Mouse (Mus musculus): Measurements from ENCODE around the gene Gm49378. TPM values are rescaled to one million over a fixed set of nuclear protein-coding genes. Genes with fewer than 3 reads are reported as not detected.

The Gm49378 gene
- 8.0 and 15.1 TPM in 2 replicates for polyA plus RNA-seq (2012; rRNA removed)

DNA sequence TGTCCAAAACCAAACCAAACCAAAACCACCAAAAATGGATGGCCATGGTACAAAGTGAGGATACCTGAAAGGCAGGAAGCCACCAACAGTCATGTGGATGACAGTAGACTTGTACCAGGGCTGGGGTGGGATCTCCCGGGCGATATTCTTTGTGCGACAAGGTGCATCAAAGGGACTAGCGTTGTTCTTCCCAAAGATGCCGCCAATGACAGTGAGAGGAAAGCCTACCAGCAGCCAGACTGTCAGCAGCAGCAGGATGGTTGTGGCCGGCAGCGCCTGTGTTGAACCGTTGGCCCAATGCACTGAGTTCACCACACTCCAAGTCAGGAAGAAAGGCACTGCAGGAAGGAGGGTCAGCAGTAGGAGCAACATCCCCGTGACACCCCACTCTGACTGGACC, at the start of gene Gm49378:
Gm49378 (minus strand) TSS at position 101 of the 400 bp plus-strand sequence.

DNA sequence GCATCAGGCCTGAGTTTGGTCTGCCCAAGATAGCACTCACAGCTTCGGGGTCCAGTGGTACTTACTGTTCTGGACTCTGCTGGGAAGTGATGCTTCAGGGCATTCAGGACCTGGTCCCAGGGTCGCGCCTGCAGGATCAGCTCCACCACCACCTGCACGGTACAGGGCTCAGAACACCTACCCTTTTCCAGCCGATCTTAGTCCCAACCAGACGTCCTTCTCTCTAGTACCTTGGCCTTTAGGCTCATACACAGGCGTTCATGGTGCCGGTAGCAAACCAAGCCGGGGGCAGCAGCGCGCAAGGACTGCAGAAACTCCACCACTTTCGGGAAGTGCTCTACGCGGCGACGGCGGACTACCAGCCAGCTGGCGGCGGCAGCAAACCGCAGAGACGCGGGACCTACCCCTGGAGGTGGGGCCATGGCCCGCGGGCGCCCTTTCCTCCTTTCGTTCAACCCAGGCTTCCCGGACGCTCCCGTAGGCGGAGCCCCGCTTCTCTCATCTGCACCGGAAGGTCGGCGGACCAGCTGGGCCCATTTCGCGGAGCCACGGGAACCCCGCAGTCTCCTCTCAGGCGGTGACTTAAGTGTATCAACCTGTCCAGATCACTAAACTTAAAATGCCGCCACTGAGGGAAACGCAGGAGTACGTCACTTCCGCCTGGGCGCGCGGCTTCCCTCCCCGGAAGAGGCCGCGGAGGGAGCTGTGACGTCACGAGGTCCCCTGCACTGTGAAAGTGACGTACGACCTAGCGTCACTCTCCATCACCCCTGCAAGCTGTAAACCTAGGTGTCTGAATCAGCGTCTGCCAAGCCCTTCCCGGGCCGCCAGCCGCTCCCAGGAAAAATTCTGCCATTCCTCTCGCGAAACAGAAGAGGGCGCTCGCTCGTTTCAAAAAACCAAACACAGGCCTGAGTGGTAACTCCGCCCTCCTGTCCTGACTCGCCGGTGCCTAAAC, 43.7 kb upstream of the Gm49378 start, which contains the start of gene Tinf2:
Tinf2 (minus strand) TSS at position 661 of the 958 bp plus-strand sequence.

DNA sequence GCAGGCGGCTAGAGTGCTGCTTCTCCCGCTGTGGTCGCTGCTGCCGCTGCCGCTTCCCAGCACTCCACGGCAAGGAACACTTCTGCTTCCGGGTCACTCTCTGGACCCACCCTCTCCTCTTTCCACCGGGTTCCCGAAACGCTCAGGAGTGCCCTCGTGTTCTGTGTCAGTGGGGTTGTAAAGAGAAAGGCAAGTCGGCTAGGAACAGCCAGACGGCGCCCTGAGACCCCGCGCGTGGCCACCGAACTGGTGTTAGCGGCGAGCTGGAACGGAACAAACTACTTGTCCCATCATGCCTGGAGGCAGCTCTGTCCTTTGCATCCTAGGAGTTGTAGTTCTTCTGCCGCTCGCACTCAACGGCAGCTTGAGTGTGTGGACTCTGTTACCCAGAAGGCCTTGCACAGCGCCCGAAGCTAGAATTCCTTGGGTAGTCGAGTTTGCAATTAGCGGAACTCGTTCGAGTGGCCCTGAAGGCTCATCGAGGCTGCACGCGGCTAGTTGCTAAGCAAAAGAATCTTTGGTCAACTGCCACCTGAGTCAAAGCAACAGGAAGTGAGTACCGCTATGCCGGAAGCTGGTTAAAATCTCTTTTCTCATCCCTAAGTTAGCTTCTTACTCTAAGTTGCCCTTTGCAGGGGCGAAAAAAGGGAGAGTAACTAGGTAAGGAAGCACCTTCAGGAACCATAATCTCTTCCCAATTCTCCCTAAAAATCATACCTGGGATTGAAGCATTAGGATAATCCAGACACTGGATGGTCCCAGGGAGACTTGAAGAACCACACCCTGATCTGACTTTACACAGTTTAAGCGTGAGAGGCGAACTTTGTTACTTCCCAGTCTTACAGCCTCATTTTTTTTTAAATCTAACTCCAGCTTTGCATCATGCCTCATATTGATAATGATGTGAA, 34.4 kb upstream of the Gm49378 start, which contains the start of the genes Gmpr2 and Nedd8:
Gmpr2 (plus strand) TSS at position 109 of the 908 bp plus-strand sequence.
Nedd8 (minus strand) TSS at position 292 of the 908 bp plus-strand sequence.

DNA sequence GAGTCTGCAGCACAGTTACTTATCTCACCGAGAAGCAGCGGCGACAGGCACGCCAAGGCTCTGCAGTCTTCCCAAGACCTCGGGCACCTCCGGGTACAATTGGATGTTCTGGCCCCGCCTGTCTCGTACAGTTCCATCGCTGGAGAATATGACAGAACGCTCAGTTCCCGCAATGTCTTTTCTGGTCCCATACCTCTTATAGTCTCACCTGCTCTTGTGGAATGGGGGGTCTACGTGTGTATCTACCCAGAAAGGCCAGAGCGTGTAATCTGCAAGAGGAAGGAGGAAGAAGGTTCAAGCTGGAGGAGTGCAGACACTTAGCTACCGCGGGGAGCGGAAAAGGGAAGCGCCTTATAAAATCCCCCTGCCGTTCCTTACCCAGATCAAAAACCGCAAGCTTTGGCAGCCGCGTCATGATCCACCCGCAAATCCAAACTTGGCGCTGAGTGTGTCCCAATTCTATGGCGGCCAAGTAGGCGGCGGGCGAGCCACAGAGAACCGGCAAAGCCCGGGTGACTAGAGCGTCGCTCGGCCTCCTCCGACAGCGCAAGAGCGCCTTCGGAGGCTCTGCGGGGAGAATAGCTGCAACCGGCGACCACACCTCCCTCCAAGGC, 22.4 kb upstream of the Gm49378 start, which contains the start of gene Mdp1:
Mdp1 (minus strand) TSS at position 549 of the 614 bp plus-strand sequence.

DNA sequence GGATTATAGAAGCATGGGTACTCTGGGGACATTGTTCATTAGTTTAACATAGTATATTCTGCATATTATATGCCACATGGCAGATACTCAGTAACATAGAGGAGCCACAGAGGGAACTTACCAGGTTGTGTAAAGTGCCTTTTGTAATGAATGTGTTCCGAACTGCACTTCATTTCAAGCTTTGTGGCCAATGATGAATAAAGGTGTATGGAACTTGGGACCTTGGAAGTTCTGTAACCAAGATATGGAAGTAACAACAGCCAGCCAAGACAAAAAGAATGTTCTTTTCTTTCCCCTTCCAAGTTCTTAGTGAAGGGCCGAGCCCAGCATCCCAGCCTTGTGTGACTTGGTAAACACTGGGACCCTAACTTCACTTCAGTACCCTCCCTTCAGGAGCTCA, 12.2 kb upstream of the Gm49378 start, which contains the start of gene Tssk4:
Tssk4 (plus strand) TSS at position 301 of the 400 bp plus-strand sequence.

GRCm38 (mm10) chr14:55643060-55643907, 5.6 kb upstream of the Gm49378 start, which contains the start of gene Tm9sf1:
Tm9sf1 (minus strand) TSS chr14:55643806.

DNA sequence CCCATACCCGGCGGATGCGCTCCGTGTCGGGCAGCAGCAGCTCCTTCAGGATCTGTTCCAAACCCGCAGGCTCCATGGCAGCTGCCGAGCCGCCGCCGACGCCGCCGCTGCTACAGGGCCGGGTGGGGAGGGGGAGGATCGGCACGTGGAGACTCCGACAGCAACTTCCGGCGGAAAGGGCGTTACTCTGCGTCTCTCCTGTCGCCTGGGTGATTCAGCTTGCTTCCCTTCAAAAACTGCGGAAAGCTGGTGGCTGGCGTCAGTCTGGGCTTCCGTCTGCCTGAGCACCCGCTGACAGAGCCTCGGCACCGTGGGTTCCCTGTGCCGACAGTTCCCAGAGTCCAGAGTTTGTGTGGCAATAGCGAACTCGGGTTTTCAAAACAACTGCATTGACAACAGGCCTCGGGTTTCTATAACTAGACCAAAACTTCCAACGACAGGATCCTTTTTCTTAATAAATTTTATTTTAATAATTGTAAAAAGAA, 2.1 kb downstream of the Gm49378 start, which contains the start of gene Ipo4:
Ipo4 (minus strand) TSS at position 435 of the 485 bp plus-strand sequence.

DNA sequence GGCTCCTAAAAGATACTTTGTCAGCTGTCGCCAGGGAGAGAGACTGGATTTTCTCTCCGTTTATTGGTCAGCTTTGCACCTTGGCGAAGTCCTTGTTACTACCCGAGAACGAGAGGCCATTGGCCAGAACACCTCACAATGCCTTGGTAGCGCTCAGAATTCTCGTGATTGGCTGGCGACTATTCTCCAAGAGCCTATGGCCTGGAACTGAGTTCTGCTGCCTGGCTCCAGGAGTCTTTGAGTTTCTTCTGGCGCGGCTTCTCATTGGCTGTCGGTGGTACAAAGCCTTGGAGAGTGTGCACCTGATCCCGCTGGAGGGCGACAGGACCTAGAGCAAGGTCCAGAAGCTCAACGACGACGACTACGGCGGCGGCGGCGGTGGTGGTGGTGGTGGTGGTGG, 19.9 kb downstream of the Gm49378 start, which contains the start of gene Rec8:
Rec8 (plus strand) TSS at position 216 of the 400 bp plus-strand sequence.

DNA sequence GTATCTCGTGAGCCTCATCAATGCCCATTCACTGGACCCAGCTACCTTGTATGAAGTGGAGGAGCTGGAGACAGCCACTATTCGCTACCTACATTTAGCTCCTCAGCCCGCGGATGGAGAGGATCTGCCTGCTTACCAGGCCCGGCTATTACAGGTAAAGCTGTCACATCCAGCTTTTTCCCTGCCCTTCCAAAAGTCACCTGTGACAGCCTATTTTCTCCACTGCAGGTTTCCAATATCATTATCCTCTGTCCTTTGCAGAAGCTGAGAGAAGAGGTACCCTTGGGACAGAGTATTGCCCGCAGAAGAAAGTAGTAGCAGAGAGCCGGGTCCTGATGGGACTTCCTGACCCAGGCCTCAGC, 34.4 kb downstream of the Gm49378 start, which contains the start of gene Irf9:
Irf9 (plus strand) TSS at position 301 of the 362 bp plus-strand sequence.

GRCm38 (mm10) chr14:55591331-55591891, 46.3 kb downstream of the Gm49378 start, which contains the start of gene Rnf31:
Rnf31 (plus strand) TSS chr14:55591708.

DNA sequence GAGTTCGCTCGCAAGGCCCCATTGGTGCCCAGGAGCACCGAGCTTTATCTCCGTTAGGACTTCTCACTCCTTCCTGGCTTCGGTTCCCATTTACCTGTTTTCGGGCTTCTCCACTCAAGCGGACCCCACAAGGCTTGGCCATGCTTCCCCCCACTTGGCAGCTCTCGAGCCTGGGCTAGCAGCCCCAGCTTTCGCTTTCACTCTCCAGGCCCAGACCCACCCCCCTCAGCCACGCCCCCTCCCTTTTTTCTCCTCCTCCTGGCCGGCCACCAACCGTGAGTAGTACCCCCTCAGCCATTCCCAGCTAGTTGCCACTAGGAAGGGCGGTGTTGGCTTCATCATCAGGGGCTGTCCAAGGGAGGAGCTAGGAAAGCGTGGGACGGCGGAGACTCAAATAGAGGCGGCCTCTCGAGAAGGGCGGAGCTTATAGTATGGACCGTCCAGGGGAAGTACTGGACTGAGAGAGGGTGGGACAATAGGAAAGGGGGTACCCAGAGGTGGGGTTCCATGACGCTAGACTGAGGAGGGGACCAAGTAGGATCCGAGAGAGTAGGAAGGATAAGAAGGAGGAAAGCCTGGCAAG, 46.9 kb downstream of the Gm49378 start, which contains the start of gene Psme2:
Psme2 (minus strand) TSS at position 366 of the 583 bp plus-strand sequence.

DNA sequence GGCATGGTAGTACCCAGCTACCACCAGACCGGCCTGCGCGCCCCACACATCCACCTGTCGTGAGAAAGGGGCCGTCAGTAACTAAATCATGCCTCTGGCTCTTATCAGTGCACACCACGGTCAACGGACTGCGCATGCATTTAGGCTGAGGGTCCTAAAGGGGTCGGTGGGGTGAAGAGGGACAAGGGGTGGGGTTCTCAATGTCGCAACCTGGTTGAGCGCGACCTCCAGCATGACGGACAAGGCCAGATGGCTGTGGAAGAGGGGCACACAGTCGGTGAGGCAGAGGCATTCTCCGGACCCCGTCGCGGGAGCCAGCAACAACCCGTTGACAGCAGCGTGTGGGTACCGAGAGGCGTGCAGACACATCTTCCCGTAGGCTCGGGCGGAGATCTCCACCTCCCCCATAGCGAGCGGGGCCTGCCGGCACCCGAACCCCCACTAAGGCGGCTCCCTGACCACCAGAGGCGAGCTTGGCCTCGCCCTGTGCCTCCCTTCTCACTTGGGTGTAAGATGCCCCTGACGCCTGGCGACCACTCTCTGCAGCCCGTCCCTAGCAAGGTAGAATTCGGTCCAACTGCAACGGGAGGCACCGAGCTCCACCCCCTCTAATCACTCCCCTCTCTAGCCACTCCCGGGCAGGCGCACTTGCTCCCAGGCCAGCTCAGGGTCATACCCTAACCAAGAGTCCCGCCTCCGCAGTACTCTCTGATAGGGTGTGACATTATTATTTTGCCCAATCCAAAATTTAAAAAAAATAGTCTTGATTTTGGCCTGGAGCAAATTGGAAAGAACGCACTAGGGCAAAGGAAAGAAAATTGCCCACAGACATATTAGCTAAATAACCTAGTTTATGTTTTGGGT, 52.8 kb downstream of the Gm49378 start, which contains the start of gene Emc9:
Emc9 (minus strand) TSS at position 601 of the 864 bp plus-strand sequence.

Other genes starting within 250 kb of the Gm49378 start
- 37.1 and 41.5 TPM in 2 replicates for gene Dhrs4, start 159.1 kb downstream of the Gm49378 start, polyA plus RNA-seq (2012; rRNA removed)
- 2.1 and 5.1 TPM in 2 replicates for gene Carmil3, start 147.2 kb downstream of the Gm49378 start, polyA plus RNA-seq (2012; rRNA removed)
- 0.24 and 0.66 TPM in 2 replicates for gene Cpne6, start 127.5 kb downstream of the Gm49378 start, polyA plus RNA-seq (2012; rRNA removed)
- gene Nrl, start 112.9 kb downstream of the Gm49378 start, polyA plus RNA-seq (2012; rRNA removed), result not detected in 2 replicates
- gene Pck2, start 97.6 kb downstream of the Gm49378 start, polyA plus RNA-seq (2012; rRNA removed), result 45.8 and 47.0 TPM in 2 replicates
- gene Dcaf11, start 77.9 kb downstream of the Gm49378 start, polyA plus RNA-seq (2012; rRNA removed), result 132 and 151 TPM in 2 replicates
- 0.83 TPM in 1 of 2 replicates, not detected in the other for gene A730061H03Rik, start 77.5 kb downstream of the Gm49378 start, polyA plus RNA-seq (2012; rRNA removed)
- 0.16 and 0.64 TPM in 2 replicates for gene Fitm1, start 62.3 kb downstream of the Gm49378 start, polyA plus RNA-seq (2012; rRNA removed)
- gene Psme1, start 59.8 kb downstream of the Gm49378 start, polyA plus RNA-seq (2012; rRNA removed), result 60.5 and 62.2 TPM in 2 replicates
- 14.9 and 15.9 TPM in 2 replicates for gene Emc9, start 52.6 kb downstream of the Gm49378 start, polyA plus RNA-seq (2012; rRNA removed)
- gene Psme2, start 46.8 kb downstream of the Gm49378 start, polyA plus RNA-seq (2012; rRNA removed), result 67.0 and 77.2 TPM in 2 replicates
- gene Rnf31, start 46.2 kb downstream of the Gm49378 start, polyA plus RNA-seq (2012; rRNA removed), result 42.8 and 44.3 TPM in 2 replicates
- 50.4 and 62.3 TPM in 2 replicates for gene Irf9, start 34.3 kb downstream of the Gm49378 start, polyA plus RNA-seq (2012; rRNA removed)
- gene Rec8, start 19.9 kb downstream of the Gm49378 start, polyA plus RNA-seq (2012; rRNA removed), result 0.84 and 4.8 TPM in 2 replicates
- gene Ipo4, start 1.9 kb downstream of the Gm49378 start, polyA plus RNA-seq (2012; rRNA removed), result 57.2 and 66.6 TPM in 2 replicates
- gene Tm9sf1, start 5.9 kb upstream of the Gm49378 start, polyA plus RNA-seq (2012; rRNA removed), result 125 and 156 TPM in 2 replicates
- 3.1 and 3.2 TPM in 2 replicates for gene Tssk4, start 12.3 kb upstream of the Gm49378 start, polyA plus RNA-seq (2012; rRNA removed)
- 31.8 and 34.4 TPM in 2 replicates for gene Mdp1, start 22.6 kb upstream of the Gm49378 start, polyA plus RNA-seq (2012; rRNA removed)
- gene Gmpr2, start 34.0 kb upstream of the Gm49378 start, polyA plus RNA-seq (2012; rRNA removed), result 9.8 and 10.0 TPM in 2 replicates
- 171 and 229 TPM in 2 replicates for gene Nedd8, start 34.2 kb upstream of the Gm49378 start, polyA plus RNA-seq (2012; rRNA removed)
- 9.6 and 11.9 TPM in 2 replicates for gene Tinf2, start 43.9 kb upstream of the Gm49378 start, polyA plus RNA-seq (2012; rRNA removed)
- gene Tgm1, start 76.0 kb upstream of the Gm49378 start, polyA plus RNA-seq (2012; rRNA removed), result 0.56 and 0.90 TPM in 2 replicates
- gene Rabggta, start 84.4 kb upstream of the Gm49378 start, polyA plus RNA-seq (2012; rRNA removed), result 46.1 and 50.9 TPM in 2 replicates
- 60.1 and 67.8 TPM in 2 replicates for gene Dhrs1, start 107.8 kb upstream of the Gm49378 start, polyA plus RNA-seq (2012; rRNA removed)
- 10.2 and 12.2 TPM in 2 replicates for gene Nop9, start 107.8 kb upstream of the Gm49378 start, polyA plus RNA-seq (2012; rRNA removed)
- gene Cideb, start 120.6 kb upstream of the Gm49378 start, polyA plus RNA-seq (2012; rRNA removed), result 78.1 and 83.2 TPM in 2 replicates
- 1.9 and 2.0 TPM in 2 replicates for gene Ltb4r2, start 123.5 kb upstream of the Gm49378 start, polyA plus RNA-seq (2012; rRNA removed)
- gene Ltb4r1, start 128.1 kb upstream of the Gm49378 start, polyA plus RNA-seq (2012; rRNA removed), result 1.5 and 2.1 TPM in 2 replicates
- 7.3 and 12.7 TPM in 2 replicates for gene Adcy4, start 146.2 kb upstream of the Gm49378 start, polyA plus RNA-seq (2012; rRNA removed)
- gene Ripk3, start 151.0 kb upstream of the Gm49378 start, polyA plus RNA-seq (2012; rRNA removed), result 29.1 and 36.1 TPM in 2 replicates
- 20.1 and 23.7 TPM in 2 replicates for gene Nfatc4, start 185.2 kb upstream of the Gm49378 start, polyA plus RNA-seq (2012; rRNA removed)
- 4.1 and 4.5 TPM in 2 replicates for gene Nynrin, start 216.1 kb upstream of the Gm49378 start, polyA plus RNA-seq (2012; rRNA removed)
- gene Cbln3, start 246.5 kb upstream of the Gm49378 start, polyA plus RNA-seq (2012; rRNA removed), result 2.8 TPM in 2 replicates
- 44.3 and 49.9 TPM in 2 replicates for gene Khnyn, start 247.1 kb upstream of the Gm49378 start, polyA plus RNA-seq (2012; rRNA removed)

Measured in colon, adult 2 months (tissue).